Mouse (Mus musculus) kidney, adult 2 months (tissue): Measurements from ENCODE around the gene Abca14. TPM values are rescaled to one million over a fixed set of nuclear protein-coding genes. Genes with fewer than 3 reads are reported as not detected.

Experiments used
- DNase-seq: peaks from one replicate; pipeline ENCODE4 v3.0.0; 2021
- H3K27ac ChIP-seq: fragments of 200-500 bp; 2 replicates; pipeline ENCODE4 v1.5.1; 2012; ENCODE audit warnings: low read depth, low read length, control low read depth, inconsistent platforms; ENCODE audit not compliant: insufficient read depth
- H3K27me3 ChIP-seq: fragments of 200-500 bp; replicated peaks from 2 replicates; pipeline ENCODE4 v1.6.1; 2012; ENCODE audit warnings: mild to moderate bottlenecking, moderate library complexity, low read length, inconsistent platforms; ENCODE audit not compliant: control insufficient read depth, insufficient read depth
- H3K36me3 ChIP-seq: fragments of 200-500 bp; 2 replicates; pipeline ENCODE4 v1.6.1; 2012; ENCODE audit warnings: mild to moderate bottlenecking, moderate library complexity, low read length, inconsistent platforms; ENCODE audit not compliant: control insufficient read depth, insufficient read depth
- H3K4me1 ChIP-seq: fragments of 200-500 bp; 2 replicates; pipeline ENCODE4 v1.6.1; 2011; ENCODE audit warnings: low read length; ENCODE audit not compliant: control insufficient read depth, insufficient read depth
- H3K4me3 ChIP-seq: fragments of 200-500 bp; 2 replicates; pipeline ENCODE4 v1.5.1; 2011; ENCODE audit warnings: mild to moderate bottlenecking, low read depth, low read length, control low read depth; ENCODE audit not compliant: insufficient read depth
- CTCF ChIP-seq: fragments of 200-500 bp; conservative IDR thresholded peaks from 2 replicates; pipeline ENCODE4 v1.5.1; 2011; ENCODE audit warnings: low read depth, mild to moderate bottlenecking, control low read depth, low read length, moderate library complexity, mixed read lengths; ENCODE audit not compliant: insufficient read depth, insufficient read length
- POLR2A ChIP-seq: fragments of 200-500 bp; IDR thresholded peaks from one replicate; pipeline ENCODE4 v1.6.1; 2011; ENCODE audit warnings: low read depth, low read length, control low read depth
- WGBS: fragments of 180-500 bp; shearing (Covaris S2); methylation state at CpG from one replicate; pipeline ENCODE4 v1.1.7; 2018; 5-methylcytosine and 5-hydroxymethylcytosine counted together
- polyA plus RNA-seq: library from polyadenylated mRNA; depleted of rRNA; stranded (reverse); fragments of >200 nt; gene quantifications from 2 replicates; pipeline ENCODE4 v1.2.3, GENCODE M21; 2012; rRNA removed

Abca14 gene
- polyA plus RNA-seq = 0.03 and 0.06 TPM in 2 replicates

- peak; percentile 92 for DNase-seq
- H3K27ac ChIP-seq = no peak within 1 kb of the TSS
Measured at GRCm38 (mm10) chr7:120203789-120204188, at the start of gene Abca14. Gene Abca14, plus strand, starts transcription at chr7:120203961.

GRCm38 (mm10) chr7:120156841-120157409 is 46.8 kb upstream of the Abca14 start:
- Histone ChIP-seq H3K4me3 (no peak overlapping the region), H3K4me1 (peaks cover 2% of the 10 kb centered on the region; the same call in 1 of the 2 replicates), H3K36me3 (no peaks in the 10 kb centered on the region), H3K27me3 (no peaks in the 10 kb centered on the region), H3K27ac (no peak overlapping the region)
- no peak for DNase-seq
- 47% methylated on average over 2 of the region's 2 CpGs for WGBS
- TF ChIP-seq POLR2A = no peak
- no peak for TF ChIP-seq CTCF

More at GRCm38 (mm10) chr7:120203789-120204188, at the start of gene Abca14:
- H3K36me3 ChIP-seq = no peaks in the 10 kb centered on the region
- H3K4me3 ChIP-seq = no peak within 1 kb of the TSS
- TF ChIP-seq CTCF (peak; percentile 100), POLR2A (no peak)
- H3K27me3 ChIP-seq = no peaks in the 10 kb centered on the region
- WGBS = 6% methylated on average over 26 of the region's 26 CpGs
- H3K4me1 ChIP-seq = no peaks in the 10 kb centered on the region; the same call in 1 of the 2 replicates

GRCm38 (mm10) chr7:120157575-120158061 is 46.1 kb upstream of the Abca14 start:
- H3K4me1 ChIP-seq = no peaks in the 10 kb centered on the region
- 57% methylated on average over 5 of the region's 5 CpGs for WGBS
- TF ChIP-seq POLR2A (no peak), CTCF (no peak)
- H3K36me3 ChIP-seq = no peaks in the 10 kb centered on the region
- DNase-seq = no peak
- no peak overlapping the region for H3K27ac ChIP-seq
- H3K27me3 ChIP-seq = no peaks in the 10 kb centered on the region
- H3K4me3 ChIP-seq = no peak overlapping the region

GRCm38 (mm10) chr7:120158121-120158613 is 45.6 kb upstream of the Abca14 start:
- H3K36me3 ChIP-seq = no peaks in the 10 kb centered on the region
- no peak overlapping the region for H3K4me3 ChIP-seq
- 33% methylated on average over 4 of the region's 4 CpGs for WGBS
- no peaks in the 10 kb centered on the region for H3K27me3 ChIP-seq
- H3K27ac ChIP-seq = no peak overlapping the region
- TF ChIP-seq CTCF (no peak), POLR2A (no peak)
- no peak for DNase-seq
- no peaks in the 10 kb centered on the region for H3K4me1 ChIP-seq

GRCm38 (mm10) chr7:120163581-120164251 is 40.0 kb upstream of the Abca14 start:
- DNase-seq = peak; percentile 55
- Histone ChIP-seq H3K36me3 (no peaks in the 10 kb centered on the region), H3K27ac (no peak overlapping the region), H3K27me3 (no peaks in the 10 kb centered on the region), H3K4me3 (no peak overlapping the region), H3K4me1 (peaks cover 4% of the 10 kb centered on the region; the same call in 1 of the 2 replicates)
- TF ChIP-seq CTCF (no peak), POLR2A (no peak)
- WGBS = 64% methylated on average over 11 of the region's 11 CpGs

- Histone ChIP-seq H3K4me3 (no peak overlapping the region), H3K4me1 (no peaks in the 10 kb centered on the region; the same call in 1 of the 2 replicates), H3K36me3 (no peaks in the 10 kb centered on the region), H3K27me3 (no peaks in the 10 kb centered on the region), H3K27ac (no peak overlapping the region)
- 73% methylated on average over 1 of the region's 1 CpGs for WGBS
- TF ChIP-seq POLR2A = no peak
- TF ChIP-seq CTCF = no peak
- DNase-seq = no peak
Measured at GRCm38 (mm10) chr7:120172188-120172700, 31.5 kb upstream of the Abca14 start.
